Mouse (Mus musculus): ENCODE measurements around the gene Tsg101.

Tsg101 gene

GRCm38 (mm10) chr7:46877255-46877654, 42.5 kb downstream of the Tsg101 start:
- DNase-seq (ENCODE audit: low read depth in 2 of 2, low spot score in 2 of 2): no peak

- DNase-seq (ENCODE audit: low read depth in 2 of 2, low spot score in 2 of 2): no peak
These were observed 42.9 kb downstream of the Tsg101 start for GRCm38 (mm10) chr7:46876841-46877240.

GRCm38 (mm10) chr7:46871988-46872387, 47.8 kb downstream of the Tsg101 start:
- no peak for DNase-seq (ENCODE audit: low read depth in 2 of 2, low spot score in 2 of 2)

GRCm38 (mm10) chr7:46860996-46861395, 58.8 kb downstream of the Tsg101 start, which contains the start of gene Ldhc:
Ldhc (plus strand) TSS chr7:46861203.
- DNase-seq (ENCODE audit: low read depth in 2 of 2, low spot score in 2 of 2): no peak

- DNase-seq (ENCODE audit: low read depth in 2 of 2, low spot score in 2 of 2): no peak
These were observed 60.7 kb downstream of the Tsg101 start for GRCm38 (mm10) chr7:46859031-46859430.

GRCm38 (mm10) chr7:46857436-46857835, 62.3 kb downstream of the Tsg101 start:
- no peak for DNase-seq (ENCODE audit: low read depth in 2 of 2, low spot score in 2 of 2)

GRCm38 (mm10) chr7:46855866-46856560, 63.8 kb downstream of the Tsg101 start:
- no peak for DNase-seq (ENCODE audit: low read depth in 2 of 2, low spot score in 2 of 2)

GRCm38 (mm10) chr7:46853365-46853764, 66.4 kb downstream of the Tsg101 start:
- no peak for DNase-seq (ENCODE audit: low read depth in 2 of 2, low spot score in 2 of 2)

- no peak for DNase-seq (ENCODE audit: low read depth in 2 of 2, low spot score in 2 of 2)
These were observed 67.1 kb downstream of the Tsg101 start for GRCm38 (mm10) chr7:46852666-46853065.

- no peak for DNase-seq (ENCODE audit: low read depth in 2 of 2, low spot score in 2 of 2)
These were observed 68.7 kb downstream of the Tsg101 start for GRCm38 (mm10) chr7:46851026-46851425.

- no peak for DNase-seq (ENCODE audit: low read depth in 2 of 2, low spot score in 2 of 2)
These were observed 70.5 kb downstream of the Tsg101 start for GRCm38 (mm10) chr7:46849287-46849686.

GRCm38 (mm10) chr7:46846486-46847244, 73.1 kb downstream of the Tsg101 start:
- DNase-seq (ENCODE audit: low read depth in 2 of 2, low spot score in 2 of 2): peak; percentile 35 to 54

GRCm38 (mm10) chr7:46845978-46846485, 73.7 kb downstream of the Tsg101 start:
- DNase-seq (ENCODE audit: low read depth in 2 of 2, low spot score in 2 of 2): peak in 1 of 2 experiments; percentile 44

- peak; percentile 77 to 80 for DNase-seq (ENCODE audit: low read depth in 2 of 2, low spot score in 2 of 2)
These were observed 74.4 kb downstream of the Tsg101 start for GRCm38 (mm10) chr7:46845211-46845977.

- no peak for DNase-seq (ENCODE audit: low read depth in 2 of 2, low spot score in 2 of 2)
These were observed 76.2 kb downstream of the Tsg101 start for GRCm38 (mm10) chr7:46843576-46843975.

- no peak for DNase-seq (ENCODE audit: low read depth in 2 of 2, low spot score in 2 of 2)
These were observed 77.5 kb downstream of the Tsg101 start for GRCm38 (mm10) chr7:46842278-46842677.

- DNase-seq (ENCODE audit: low read depth in 2 of 2, low spot score in 2 of 2): no peak
These were observed 78.8 kb downstream of the Tsg101 start, which contains the start of gene Ldha for GRCm38 (mm10) chr7:46840787-46841525. Ldha (plus strand) TSS chr7:46841475.

GRCm38 (mm10) chr7:46840326-46840725, 79.4 kb downstream of the Tsg101 start:
- no peak for DNase-seq (ENCODE audit: low read depth in 2 of 2, low spot score in 2 of 2)

- DNase-seq (ENCODE audit: low read depth in 2 of 2, low spot score in 2 of 2): no peak
These were observed 79.9 kb downstream of the Tsg101 start for GRCm38 (mm10) chr7:46839861-46840260.

- no peak for DNase-seq (ENCODE audit: low read depth in 2 of 2, low spot score in 2 of 2)
These were observed 80.3 kb downstream of the Tsg101 start for GRCm38 (mm10) chr7:46839446-46839845.
